Mouse (Mus musculus) 3T3-L1 (cell line): ENCODE results near the gene Rfx3.

ENCODE experiments used
- DNase-seq: peaks from one replicate; pipeline ENCODE4 v3.0.0-alpha.2; 2015; ENCODE audit warnings: low read depth, low spot score

The Rfx3 gene

GRCm38 (mm10) chr19:27905172-27905571 is 105.8 kb downstream of the Rfx3 start:
- peak; percentile 55 for DNase-seq

GRCm38 (mm10) chr19:27904655-27905054 is 106.3 kb downstream of the Rfx3 start:
- DNase-seq: peak; percentile 54

GRCm38 (mm10) chr19:27904209-27904608 is 106.8 kb downstream of the Rfx3 start:
- DNase-seq: peak; percentile 28

- DNase-seq: peak; percentile 85
Measured at GRCm38 (mm10) chr19:27902601-27903000, 108.4 kb downstream of the Rfx3 start.

GRCm38 (mm10) chr19:27901693-27902092 is 109.3 kb downstream of the Rfx3 start:
- DNase-seq: no peak

GRCm38 (mm10) chr19:27884520-27884919 is 126.4 kb downstream of the Rfx3 start:
- DNase-seq: no peak

GRCm38 (mm10) chr19:27877429-27877828 is 133.5 kb downstream of the Rfx3 start:
- DNase-seq: no peak

- DNase-seq: no peak
Measured at GRCm38 (mm10) chr19:27870794-27871193, 140.2 kb downstream of the Rfx3 start.

- DNase-seq: no peak
Measured at GRCm38 (mm10) chr19:27859641-27860040, 151.3 kb downstream of the Rfx3 start.

- DNase-seq: peak; percentile 76
Measured at GRCm38 (mm10) chr19:27848946-27849345, 162.0 kb downstream of the Rfx3 start.

GRCm38 (mm10) chr19:27847055-27847454 is 163.9 kb downstream of the Rfx3 start:
- peak; percentile 27 for DNase-seq

- peak; percentile 17 for DNase-seq
Measured at GRCm38 (mm10) chr19:27838635-27839034, 172.3 kb downstream of the Rfx3 start.

- no peak for DNase-seq
Measured at GRCm38 (mm10) chr19:27838041-27838440, 172.9 kb downstream of the Rfx3 start.

GRCm38 (mm10) chr19:27832448-27832847 is 178.5 kb downstream of the Rfx3 start:
- DNase-seq: no peak

GRCm38 (mm10) chr19:27828316-27828715 is 182.7 kb downstream of the Rfx3 start:
- DNase-seq: no peak

- no peak for DNase-seq
Measured at GRCm38 (mm10) chr19:27817661-27818060, 193.3 kb downstream of the Rfx3 start.

- DNase-seq: peak; percentile 71
Measured at GRCm38 (mm10) chr19:27780030-27780429, 230.9 kb downstream of the Rfx3 start.

GRCm38 (mm10) chr19:27770716-27771265 is 240.2 kb downstream of the Rfx3 start:
- DNase-seq: no peak

- DNase-seq: no peak
Measured at GRCm38 (mm10) chr19:27768444-27768843, 242.5 kb downstream of the Rfx3 start.

- DNase-seq: no peak
Measured at GRCm38 (mm10) chr19:27760309-27760708, 250.7 kb downstream of the Rfx3 start.

GRCm38 (mm10) chr19:27759347-27759746 is 251.6 kb downstream of the Rfx3 start:
- no peak for DNase-seq

- DNase-seq: no peak
Measured at GRCm38 (mm10) chr19:27747301-27747700, 263.7 kb downstream of the Rfx3 start.

GRCm38 (mm10) chr19:27738908-27739307 is 272.1 kb downstream of the Rfx3 start:
- no peak for DNase-seq

- DNase-seq: no peak
Measured at GRCm38 (mm10) chr19:27736571-27736970, 274.4 kb downstream of the Rfx3 start.
